Mouse (Mus musculus) CH12.LX (cell line): ENCODE measurements around the gene Tubb5. TPM values are rescaled to one million over a fixed set of nuclear protein-coding genes. Genes with fewer than 3 reads are reported as not detected.

Experiments used
- DNase-seq: peaks from one replicate; pipeline ENCODE4 v3.0.0-alpha.2; 2013; ENCODE audit errors: extremely low read depth
- H3K27ac ChIP-seq: 2 replicates; pipeline ENCODE4 v1.5.1; 2012; ENCODE audit warnings: low read depth, mild to moderate bottlenecking, control low read depth, moderate library complexity; ENCODE audit not compliant: insufficient read depth
- H3K27me3 ChIP-seq: replicated peaks from 2 replicates; pipeline ENCODE3; 2012; ENCODE audit warnings: inconsistent platforms
- H3K36me3 ChIP-seq, 2 experiments: replicated peaks in 1 of 2; 2 replicates each; pipeline versions ENCODE3 to v1.6.1; 2012; ENCODE audit warnings: inconsistent platforms in 1 of 2, low read length in 1 of 2, mild to moderate bottlenecking in 1 of 2, mixed read lengths in 1 of 2, moderate library complexity in 1 of 2; ENCODE audit not compliant: control insufficient read depth in 1 of 2, insufficient read depth in 1 of 2
- H3K4me1 ChIP-seq, 2 experiments: 2 replicates each; pipeline ENCODE4 v1.6.1; 2012; ENCODE audit warnings: inconsistent platforms in 1 of 2, moderate library complexity in 1 of 2; ENCODE audit not compliant: insufficient read depth in 2 of 2, control insufficient read depth in 1 of 2
- H3K4me2 ChIP-seq: 2 replicates; pipeline ENCODE4 v1.6.1; 2012; ENCODE audit warnings: low read depth, mild to moderate bottlenecking, control low read depth; ENCODE audit not compliant: poor library complexity, insufficient read depth, severe bottlenecking
- H3K4me3 ChIP-seq, 3 experiments: fragments of 150-350 bp in 1 of 3; sonication (generic) in 1 of 3; replicated peaks in 1 of 3; 2 replicates each; pipeline versions ENCODE3 to v1.5.1; 2011 to 2012; ENCODE audit warnings: low read depth in 2 of 3, low read length in 2 of 3, mild to moderate bottlenecking in 2 of 3, moderate library complexity in 2 of 3, control low read depth in 1 of 3, improper control_type of control experiment in 1 of 3, inconsistent platforms in 1 of 3, mixed read lengths in 1 of 3; ENCODE audit not compliant: poor library complexity in 1 of 3
- H3K79me2 ChIP-seq: replicated peaks from 2 replicates; pipeline ENCODE4 v1.6.1; 2012; ENCODE audit warnings: mild to moderate bottlenecking, moderate library complexity; ENCODE audit not compliant: control insufficient read depth, poor library complexity, insufficient read depth, severe bottlenecking; ENCODE audit errors: extremely low read depth
- H3K9ac ChIP-seq: 2 replicates; pipeline ENCODE4 v1.6.1; 2012; ENCODE audit warnings: low read depth, mild to moderate bottlenecking, control low read depth, moderate library complexity; ENCODE audit not compliant: insufficient read depth
- H3K9me3 ChIP-seq: replicated peaks from 2 replicates; pipeline ENCODE3; 2012; ENCODE audit warnings: low read length, inconsistent platforms, mixed read lengths
- BHLHE40 ChIP-seq: IDR thresholded peaks from 2 replicates; pipeline ENCODE4 v1.6.1; 2011; ENCODE audit warnings: mild to moderate bottlenecking, low read depth, low read length, improper control_type of control experiment
- CHD1 ChIP-seq: IDR thresholded peaks from 2 replicates; pipeline ENCODE4 v1.6.1; 2012; ENCODE audit warnings: low read depth, low read length, improper control_type of control experiment, inconsistent platforms
- CHD2 ChIP-seq: IDR thresholded peaks from 2 replicates; pipeline ENCODE4 v1.6.1; 2011; ENCODE audit warnings: low read length, improper control_type of control experiment
- CTCF ChIP-seq, 2 experiments: IDR thresholded peaks in 1 of 2; conservative IDR thresholded peaks in 1 of 2; 2 replicates each; pipeline ENCODE4 v1.5.1; 2011 to 2012; ENCODE audit warnings: low read depth in 2 of 2, low read length in 2 of 2, improper control_type of control experiment in 1 of 2, inconsistent platforms in 1 of 2, mild to moderate bottlenecking in 1 of 2, moderate library complexity in 1 of 2
- ELF1 ChIP-seq: IDR thresholded peaks from 2 replicates; pipeline ENCODE4 v1.6.1; 2014; ENCODE audit warnings: low read depth, mild to moderate bottlenecking, inconsistent platforms, low read length, improper control_type of control experiment
- EP300 ChIP-seq: IDR thresholded peaks from 2 replicates; pipeline ENCODE4 v1.6.1; 2011; ENCODE audit warnings: low read length, improper control_type of control experiment
- GABPA ChIP-seq: IDR thresholded peaks from 2 replicates; pipeline ENCODE4 v1.6.1; 2012; ENCODE audit warnings: low read depth, low read length, improper control_type of control experiment, inconsistent platforms; ENCODE audit not compliant: insufficient replicate concordance
- JUN ChIP-seq: IDR thresholded peaks from 2 replicates; pipeline ENCODE4 v1.6.1; 2011; ENCODE audit warnings: low read depth, mild to moderate bottlenecking, low read length, improper control_type of control experiment, moderate library complexity; ENCODE audit not compliant: insufficient read depth
- JUND ChIP-seq: conservative IDR thresholded peaks from 2 replicates; pipeline ENCODE4 v1.6.1; 2011; ENCODE audit warnings: low read depth, low read length, improper control_type of control experiment
- KAT2A ChIP-seq: IDR thresholded peaks from 2 replicates; pipeline ENCODE4 v1.6.1; 2012; ENCODE audit warnings: low read length, improper control_type of control experiment, inconsistent platforms; ENCODE audit not compliant: insufficient replicate concordance
- MAFK ChIP-seq: IDR thresholded peaks from 2 replicates; pipeline ENCODE4 v1.6.1; 2011; ENCODE audit warnings: low read length, improper control_type of control experiment; ENCODE audit not compliant: insufficient replicate concordance
- MAX ChIP-seq: IDR thresholded peaks from 2 replicates; pipeline ENCODE4 v1.6.1; 2011; ENCODE audit warnings: low read length, improper control_type of control experiment
- MAZ ChIP-seq: IDR thresholded peaks from 2 replicates; pipeline ENCODE4 v1.6.1; 2012; ENCODE audit warnings: low read depth, mild to moderate bottlenecking, inconsistent platforms, low read length, improper control_type of control experiment, moderate library complexity
- MEF2A ChIP-seq: IDR thresholded peaks from 2 replicates; pipeline ENCODE4 v1.6.1; 2014; ENCODE audit warnings: low read depth, mild to moderate bottlenecking, inconsistent platforms, low read length, improper control_type of control experiment, borderline replicate concordance
- MXI1 ChIP-seq: IDR thresholded peaks from 2 replicates; pipeline ENCODE4 v1.6.1; 2011; ENCODE audit warnings: mild to moderate bottlenecking, low read depth, low read length, improper control_type of control experiment
- MYC ChIP-seq: IDR thresholded peaks from 2 replicates; pipeline ENCODE4 v1.6.1; 2011; ENCODE audit warnings: low read depth, mild to moderate bottlenecking, improper control_type of control experiment, low read length
- NELFE ChIP-seq: IDR thresholded peaks from 2 replicates; pipeline ENCODE4 v1.6.1; 2011; ENCODE audit warnings: low read depth, low read length, improper control_type of control experiment
- NRF1 ChIP-seq: IDR thresholded peaks from 2 replicates; pipeline ENCODE4 v1.6.1; 2014; ENCODE audit warnings: low read depth, mild to moderate bottlenecking, inconsistent platforms, low read length, improper control_type of control experiment, moderate library complexity
- PAX5 ChIP-seq: IDR thresholded peaks from 2 replicates; pipeline ENCODE4 v1.6.1; 2012; ENCODE audit warnings: low read length, inconsistent platforms, mixed read lengths
- POLR2A ChIP-seq: IDR thresholded peaks from 2 replicates; pipeline ENCODE4 v1.6.1; 2011; ENCODE audit warnings: low read depth, mild to moderate bottlenecking, improper control_type of control experiment, low read length
- RCOR1 ChIP-seq: conservative IDR thresholded peaks from 2 replicates; pipeline ENCODE4 v1.6.1; 2012; ENCODE audit warnings: low read depth, mild to moderate bottlenecking, inconsistent platforms, low read length, improper control_type of control experiment
- SIN3A ChIP-seq: IDR thresholded peaks from 2 replicates; pipeline ENCODE4 v1.6.1; 2012; ENCODE audit warnings: low read length, improper control_type of control experiment, inconsistent platforms
- SMC3 ChIP-seq: IDR thresholded peaks from 2 replicates; pipeline ENCODE4 v1.6.1; 2011; ENCODE audit warnings: low read depth, low read length, improper control_type of control experiment
- TBP ChIP-seq: conservative IDR thresholded peaks from 2 replicates; pipeline ENCODE4 v1.6.1; 2011; ENCODE audit warnings: low read depth, low read length, improper control_type of control experiment
- TCF12 ChIP-seq: IDR thresholded peaks from 2 replicates; pipeline ENCODE4 v1.6.1; 2014; ENCODE audit warnings: low read depth, mild to moderate bottlenecking, inconsistent platforms, low read length, improper control_type of control experiment
- USF1 ChIP-seq: IDR thresholded peaks from 2 replicates; pipeline ENCODE4 v1.6.1; 2014; ENCODE audit warnings: low read depth, mild to moderate bottlenecking, inconsistent platforms, low read length, improper control_type of control experiment
- ZC3H11A ChIP-seq: IDR thresholded peaks from 2 replicates; pipeline ENCODE4 v1.6.1; 2012; ENCODE audit warnings: low read depth, mild to moderate bottlenecking, inconsistent platforms, low read length, improper control_type of control experiment
- ZKSCAN1 ChIP-seq: IDR thresholded peaks from 2 replicates; pipeline ENCODE4 v1.6.1; 2012; ENCODE audit warnings: low read depth, inconsistent platforms, low read length, improper control_type of control experiment, borderline replicate concordance
- ZMIZ1 ChIP-seq: IDR thresholded peaks from 2 replicates; pipeline ENCODE4 v1.6.1; 2012; ENCODE audit warnings: low read depth, mild to moderate bottlenecking, inconsistent platforms, low read length, improper control_type of control experiment
- dilution Hi-C: fragments of 300-500 bp; cut with MboI; formaldehyde crosslinking; loops from 2 replicates; pipeline ENCODE4 v1.14.3; 2020; ENCODE audit warnings: low sequenced_read_pairs; ENCODE audit not compliant: extremely low pct_unique_long_range_greater_than_20kb, extremely low pct_ligation_motif_present
- in situ Hi-C: fragments of 300-500 bp; cut with MboI; formaldehyde crosslinking; loops from 3 replicates; pipeline ENCODE4 v1.14.3; 2019; ENCODE audit warnings: low sequenced_read_pairs, low pct_ligation_motif_present, low pct_unique_long_range_greater_than_20kb, mixed read lengths
- polyA plus RNA-seq: library from polyadenylated mRNA; unstranded; fragments of >175 nt; gene quantifications from 2 replicates; pipeline ENCODE4 v1.2.1, GENCODE M21; 2012; ENCODE audit warnings: low read depth; ENCODE audit not compliant: insufficient read length
- total RNA-seq, 2 experiments: library from RNA; depleted of rRNA; stranded (reverse); fragments of 300-350 nt in 1 of 2; fragments of >200 nt in 1 of 2; gene quantifications; 2 replicates each; pipeline ENCODE4 v1.2.3; 2012 to 2014

The Tubb5 gene
- total and polyA plus RNA-seq, 3 experiments: 1,014 to 1,121 (median 1,053) TPM

DNA sequence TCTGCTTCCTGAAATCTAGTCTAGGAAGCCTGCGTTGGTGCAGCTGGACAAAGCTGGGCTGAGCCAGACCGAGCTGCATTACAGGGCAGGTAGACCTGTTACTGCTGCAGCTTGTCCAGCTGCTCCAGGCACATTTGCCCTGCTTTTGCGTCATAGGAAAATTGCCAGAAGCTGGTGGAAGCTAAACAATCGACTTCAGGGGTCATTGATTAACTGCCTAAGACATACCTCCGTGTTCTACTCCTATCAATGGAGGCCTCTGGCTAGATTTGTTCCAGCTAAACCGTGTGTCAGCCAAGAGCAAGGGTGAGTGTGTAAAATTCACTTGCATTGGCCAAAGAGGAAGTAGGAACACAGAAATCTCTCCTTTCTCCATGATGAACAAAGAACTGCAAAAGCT is 23.4 kb downstream of the Tubb5 start:
- Histone ChIP-seq H3K79me2 (no peaks in the 10 kb centered on the region), H3K4me1 (peaks cover 25 to 37% of the 10 kb centered on the region in 2 experiments), H3K27ac (0 out of 2 replicates have a peak overlapping the region, but pooled peaks have one; percentile 0), H3K9ac (peak overlapping the region; percentile 41), H3K36me3 (no peaks in the 10 kb centered on the region), H3K27me3 (no peaks in the 10 kb centered on the region), H3K4me3 (no peak overlapping the region), H3K4me2 (peak overlapping the region; percentile 25; the same call in 1 of the 2 replicates), H3K9me3 (no peaks in the 10 kb centered on the region)
- no peak for TF ChIP-seq NELFE
- TF ChIP-seq MAZ: no peak
- TF ChIP-seq PAX5: no peak
- TF ChIP-seq ZKSCAN1: no peak
- no peak for TF ChIP-seq CTCF (conservative IDR thresholded peaks at IDR 0.05 in 1 of 2, IDR thresholded peaks at IDR 0.05 in 1 of 2; ENCODE audit: low read depth in 2 of 2, low read length in 2 of 2)
- TF ChIP-seq GABPA: no peak
- TF ChIP-seq TBP: no peak
- TF ChIP-seq CHD1: 0 out of 2 replicates have a peak, but pooled peaks have one; percentile 43
- TF ChIP-seq CHD2: no peak
- peak; percentile 68 for TF ChIP-seq EP300
- no peak for TF ChIP-seq MAX
- TF ChIP-seq ELF1: peak; percentile 41; the same call in 1 of the 2 replicates
- TF ChIP-seq KAT2A: no peak
- 0 out of 2 replicates have a peak, but pooled peaks have one; percentile 23 for TF ChIP-seq MXI1
- TF ChIP-seq SMC3: no peak
- TF ChIP-seq SIN3A: peak; percentile 62
- no peak; the same call in 1 of the 2 replicates for TF ChIP-seq JUND
- no peak for TF ChIP-seq MAFK
- no peak for TF ChIP-seq MEF2A
- TF ChIP-seq TCF12: no peak
- no peak for TF ChIP-seq JUN
- TF ChIP-seq ZC3H11A: no peak
- TF ChIP-seq ZMIZ1: no peak
- TF ChIP-seq BHLHE40: no peak
- peak; percentile 38; the same call in 1 of the 2 replicates for TF ChIP-seq MYC
- TF ChIP-seq RCOR1: 0 out of 2 replicates have a peak, but pooled peaks have one; percentile 39
- no peak for TF ChIP-seq USF1
- TF ChIP-seq POLR2A: no peak
- TF ChIP-seq NRF1: no peak
- dilution Hi-C loops: no loop called here
- in situ Hi-C loops: no loop called here
- DNase-seq: no peak
